Mouse (Mus musculus): Measurements from ENCODE around the gene Olfr1030. TPM values are rescaled to one million over a fixed set of nuclear protein-coding genes. Genes with fewer than 3 reads are reported as not detected.

The Olfr1030 gene
- not detected in 2 replicates for polyA plus RNA-seq (2015; fragmentation: Nextera tagmentation; extraction: Ambion mirVana)

GRCm38 (mm10) chr2:85978976-85979375 lies at the start of gene Olfr1030:
Gene Olfr1030, plus strand, starts transcription at chr2:85979276.

GRCm38 (mm10) chr2:85950137-85950536 lies 28.9 kb upstream of the Olfr1030 start, which contains the start of gene Olfr1028:
Gene Olfr1028, plus strand, starts transcription at chr2:85950437.

GRCm38 (mm10) chr2:85973595-85973994 lies 5.5 kb upstream of the Olfr1030 start, which contains the start of gene Olfr1029:
Gene Olfr1029, plus strand, starts transcription at chr2:85973895.

GRCm38 (mm10) chr2:85990004-85990403 lies 10.9 kb downstream of the Olfr1030 start, which contains the start of gene Olfr1031:
Gene Olfr1031, plus strand, starts transcription at chr2:85990304.

GRCm38 (mm10) chr2:86005240-86005639 lies 26.2 kb downstream of the Olfr1030 start, which contains the start of gene Olfr1032:
Gene Olfr1032, plus strand, starts transcription at chr2:86005540.

GRCm38 (mm10) chr2:86020406-86020805 lies 41.3 kb downstream of the Olfr1030 start, which contains the start of gene Olfr1033:
Gene Olfr1033, plus strand, starts transcription at chr2:86020633.

Other genes with a start within 250 kb of the Olfr1030 start
- not detected in 2 replicates for gene Olfr1012, start 216.5 kb upstream of the Olfr1030 start, polyA plus RNA-seq (2015; fragmentation: Nextera tagmentation; extraction: Ambion mirVana)
- gene Olfr1013, start 212.2 kb upstream of the Olfr1030 start, polyA plus RNA-seq (2015; fragmentation: Nextera tagmentation; extraction: Ambion mirVana): not detected in 2 replicates
- gene Olfr1014, start 206.6 kb upstream of the Olfr1030 start, polyA plus RNA-seq (2015; fragmentation: Nextera tagmentation; extraction: Ambion mirVana): not detected in 2 replicates
- gene Olfr1015, start 197.3 kb upstream of the Olfr1030 start, polyA plus RNA-seq (2015; fragmentation: Nextera tagmentation; extraction: Ambion mirVana): not detected in 2 replicates
- not detected in 2 replicates for gene Olfr1016, start 176.7 kb upstream of the Olfr1030 start, polyA plus RNA-seq (2015; fragmentation: Nextera tagmentation; extraction: Ambion mirVana)
- not detected in 2 replicates for gene Olfr1018, start 160.8 kb upstream of the Olfr1030 start, polyA plus RNA-seq (2015; fragmentation: Nextera tagmentation; extraction: Ambion mirVana)
- not detected in 2 replicates for gene Olfr1019, start 133.8 kb upstream of the Olfr1030 start, polyA plus RNA-seq (2015; fragmentation: Nextera tagmentation; extraction: Ambion mirVana)
- not detected in 2 replicates for gene Olfr1020, start 132.2 kb upstream of the Olfr1030 start, polyA plus RNA-seq (2015; fragmentation: Nextera tagmentation; extraction: Ambion mirVana)
- not detected in 2 replicates for gene Olfr1022, start 110.7 kb upstream of the Olfr1030 start, polyA plus RNA-seq (2015; fragmentation: Nextera tagmentation; extraction: Ambion mirVana)
- not detected in 2 replicates for gene Olfr1023, start 93.6 kb upstream of the Olfr1030 start, polyA plus RNA-seq (2015; fragmentation: Nextera tagmentation; extraction: Ambion mirVana)
- not detected in 2 replicates for gene Olfr1024, start 74.2 kb upstream of the Olfr1030 start, polyA plus RNA-seq (2015; fragmentation: Nextera tagmentation; extraction: Ambion mirVana)
- not detected in 2 replicates for gene Olfr1025-ps1, start 64.1 kb upstream of the Olfr1030 start, polyA plus RNA-seq (2015; fragmentation: Nextera tagmentation; extraction: Ambion mirVana)
- not detected in 2 replicates for gene Olfr1026, start 57.7 kb upstream of the Olfr1030 start, polyA plus RNA-seq (2015; fragmentation: Nextera tagmentation; extraction: Ambion mirVana)
- not detected in 2 replicates for gene Olfr1028, start 28.8 kb upstream of the Olfr1030 start, polyA plus RNA-seq (2015; fragmentation: Nextera tagmentation; extraction: Ambion mirVana)
- gene Olfr1029, start 5.4 kb upstream of the Olfr1030 start, polyA plus RNA-seq (2015; fragmentation: Nextera tagmentation; extraction: Ambion mirVana): not detected in 2 replicates
- gene Olfr1031, start 11.0 kb downstream of the Olfr1030 start, polyA plus RNA-seq (2015; fragmentation: Nextera tagmentation; extraction: Ambion mirVana): not detected in 2 replicates
- gene Olfr1032, start 26.3 kb downstream of the Olfr1030 start, polyA plus RNA-seq (2015; fragmentation: Nextera tagmentation; extraction: Ambion mirVana): not detected in 2 replicates
- gene Olfr1033, start 41.4 kb downstream of the Olfr1030 start, polyA plus RNA-seq (2015; fragmentation: Nextera tagmentation; extraction: Ambion mirVana): 1.1 and 1.4 TPM in 2 replicates
- gene Olfr1034, start 66.6 kb downstream of the Olfr1030 start, polyA plus RNA-seq (2015; fragmentation: Nextera tagmentation; extraction: Ambion mirVana): not detected in 2 replicates
- gene Olfr1036, start 94.7 kb downstream of the Olfr1030 start, polyA plus RNA-seq (2015; fragmentation: Nextera tagmentation; extraction: Ambion mirVana): not detected in 2 replicates
- not detected in 2 replicates for gene Olfr1037, start 108.1 kb downstream of the Olfr1030 start, polyA plus RNA-seq (2015; fragmentation: Nextera tagmentation; extraction: Ambion mirVana)
- not detected in 2 replicates for gene Olfr1039, start 156.7 kb downstream of the Olfr1030 start, polyA plus RNA-seq (2015; fragmentation: Nextera tagmentation; extraction: Ambion mirVana)
- not detected in 2 replicates for gene Olfr1040, start 167.5 kb downstream of the Olfr1030 start, polyA plus RNA-seq (2015; fragmentation: Nextera tagmentation; extraction: Ambion mirVana)
- gene Olfr1042, start 182.6 kb downstream of the Olfr1030 start, polyA plus RNA-seq (2015; fragmentation: Nextera tagmentation; extraction: Ambion mirVana): not detected in 2 replicates
- gene Olfr1043, start 188.2 kb downstream of the Olfr1030 start, polyA plus RNA-seq (2015; fragmentation: Nextera tagmentation; extraction: Ambion mirVana): not detected in 2 replicates
- not detected in 2 replicates for gene Olfr1044, start 198.5 kb downstream of the Olfr1030 start, polyA plus RNA-seq (2015; fragmentation: Nextera tagmentation; extraction: Ambion mirVana)
- not detected in 2 replicates for gene Olfr52, start 206.4 kb downstream of the Olfr1030 start, polyA plus RNA-seq (2015; fragmentation: Nextera tagmentation; extraction: Ambion mirVana)
- gene Olfr1045, start 223.7 kb downstream of the Olfr1030 start, polyA plus RNA-seq (2015; fragmentation: Nextera tagmentation; extraction: Ambion mirVana): not detected in 2 replicates
- not detected in 2 replicates for gene Olfr1046, start 240.0 kb downstream of the Olfr1030 start, polyA plus RNA-seq (2015; fragmentation: Nextera tagmentation; extraction: Ambion mirVana)

Measured in neural tube, postnatal 0 days (tissue).